Mouse (Mus musculus) neural tube, embryonic 14.5 days (tissue): ENCODE results near the gene Apon. TPM values are rescaled to one million over a fixed set of nuclear protein-coding genes. Genes with fewer than 3 reads are reported as not detected.
"Not testable (repeated sequence)": the region's sequence is repeated elsewhere in the genome, so short reads cannot be mapped to it uniquely, and the experiment has no call there.

Experiments
- ATAC-seq: fragments of 200-750 bp; cut with Nextera tagmentation; 2 replicates; pipeline ENCODE4 v1.8.0; 2017; ENCODE audit warnings: low read depth, mild to moderate bottlenecking, moderate TSS enrichment, moderate library complexity
- H3K27ac ChIP-seq: fragments of 300-500 bp; sonication (generic); 2 replicates; pipeline ENCODE4 v1.5.1; 2014; ENCODE audit warnings: low read depth, mild to moderate bottlenecking, control low read depth, low read length, moderate library complexity, mixed read lengths
- H3K27me3 ChIP-seq: fragments of 300-500 bp; sonication (generic); 2 replicates; pipeline ENCODE4 v1.6.1; 2014; ENCODE audit warnings: low read length; ENCODE audit not compliant: control insufficient read depth, insufficient read depth
- H3K36me3 ChIP-seq: fragments of 300-500 bp; sonication (generic); 2 replicates; pipeline ENCODE4 v1.6.1; 2014; ENCODE audit warnings: low read length, mixed read lengths; ENCODE audit not compliant: control insufficient read depth, insufficient read depth
- H3K4me1 ChIP-seq: fragments of 300-500 bp; sonication (generic); 2 replicates; pipeline ENCODE4 v1.6.1; 2014; ENCODE audit warnings: low read length; ENCODE audit not compliant: control insufficient read depth, insufficient read depth
- H3K4me2 ChIP-seq: fragments of 300-500 bp; sonication (generic); 2 replicates; pipeline ENCODE4 v1.6.1; 2014; ENCODE audit warnings: mild to moderate bottlenecking, low read depth, low read length, control low read depth
- H3K4me3 ChIP-seq: fragments of 300-500 bp; sonication (generic); 2 replicates; pipeline ENCODE4 v1.5.1; 2014; ENCODE audit warnings: low read depth, low read length, control low read depth, mixed read lengths
- H3K9ac ChIP-seq: fragments of 300-500 bp; sonication (generic); replicated peaks from 2 replicates; pipeline ENCODE4 v1.6.1; 2014; ENCODE audit warnings: low read depth, mild to moderate bottlenecking, control low read depth, low read length, mixed read lengths
- H3K9me3 ChIP-seq: fragments of 300-500 bp; sonication (generic); 2 replicates; pipeline ENCODE4 v1.6.1; 2016; ENCODE audit warnings: low read length; ENCODE audit not compliant: control insufficient read depth
- WGBS: fragments of 180-500 bp; shearing (Covaris S2); extraction: QIAGEN DNeasy Blood & Tissue Kit; methylation state at CpG from one replicate; pipeline ENCODE4 v1.1.7; 2014; 5-methylcytosine and 5-hydroxymethylcytosine counted together
- polyA plus RNA-seq: library from polyadenylated mRNA; unstranded; fragments of >200 nt; fragmentation: Nextera tagmentation; extraction: Ambion mirVana; gene quantifications from 2 replicates; pipeline ENCODE4 v1.2.1, GENCODE M21; 2014

Gene Apon
- polyA plus RNA-seq, 1 experiment from 2014 or later = not detected

- H3K9me3 ChIP-seq = no peaks in the 10 kb centered on the region
- no peaks in the 10 kb centered on the region for H3K27me3 ChIP-seq
- H3K27ac ChIP-seq = no peak overlapping the region
- peaks cover 24% of the 10 kb centered on the region for H3K36me3 ChIP-seq
- no peak for ATAC-seq
- H3K4me3 ChIP-seq = no peak overlapping the region
- H3K4me2 ChIP-seq = no peak overlapping the region
- WGBS = 53% methylated on average over 5 of the region's 6 CpGs
- no peaks in the 10 kb centered on the region for H3K4me1 ChIP-seq
- H3K9ac ChIP-seq = no peak overlapping the region
These were observed 24.3 kb downstream of the Apon start for GRCm38 (mm10) chr10:128278158-128278557.

- Histone ChIP-seq H3K27ac (no peak overlapping the region), H3K9ac (no peak overlapping the region), H3K36me3 (peaks cover 38% of the 10 kb centered on the region), H3K9me3 (no peaks in the 10 kb centered on the region), H3K4me3 (no peak overlapping the region), H3K4me2 (no peak overlapping the region), H3K4me1 (no peaks in the 10 kb centered on the region), H3K27me3 (no peaks in the 10 kb centered on the region)
- 90% methylated on average over 6 of the region's 6 CpGs for WGBS
- ATAC-seq = no peak
These were observed 27.0 kb downstream of the Apon start for GRCm38 (mm10) chr10:128280943-128281342.

- Histone ChIP-seq H3K9ac (no peak overlapping the region), H3K4me3 (no peak overlapping the region), H3K4me1 (no peaks in the 10 kb centered on the region), H3K27ac (no peak overlapping the region), H3K27me3 (no peaks in the 10 kb centered on the region), H3K4me2 (no peak overlapping the region), H3K9me3 (no peaks in the 10 kb centered on the region), H3K36me3 (peaks cover 46% of the 10 kb centered on the region)
- 91% methylated on average over 14 of the region's 14 CpGs for WGBS
- no peak for ATAC-seq
These were observed 27.8 kb downstream of the Apon start for GRCm38 (mm10) chr10:128281682-128282081.

GRCm38 (mm10) chr10:128282886-128283450 is 29.1 kb downstream of the Apon start:
- no peaks in the 10 kb centered on the region for H3K27me3 ChIP-seq
- no peak overlapping the region for H3K27ac ChIP-seq
- H3K36me3 ChIP-seq = peaks cover 47% of the 10 kb centered on the region
- no peak overlapping the region for H3K4me2 ChIP-seq
- no peak overlapping the region for H3K9ac ChIP-seq
- WGBS = 90% methylated on average over 20 of the region's 20 CpGs
- H3K4me3 ChIP-seq = no peak overlapping the region
- H3K9me3 ChIP-seq = no peaks in the 10 kb centered on the region
- H3K4me1 ChIP-seq = no peaks in the 10 kb centered on the region
- ATAC-seq = no peak

GRCm38 (mm10) chr10:128283604-128284579 is 30.0 kb downstream of the Apon start:
- peaks cover 44% of the 10 kb centered on the region for H3K36me3 ChIP-seq
- no peaks in the 10 kb centered on the region for H3K4me1 ChIP-seq
- 65% methylated on average over 31 of the region's 31 CpGs for WGBS
- no peaks in the 10 kb centered on the region for H3K9me3 ChIP-seq
- no peaks in the 10 kb centered on the region for H3K27me3 ChIP-seq
- H3K9ac ChIP-seq = no peak overlapping the region
- no peak overlapping the region for H3K27ac ChIP-seq
- no peak; the same call in 1 of the 2 replicates for ATAC-seq
- no peak overlapping the region for H3K4me2 ChIP-seq
- H3K4me3 ChIP-seq = no peak overlapping the region

GRCm38 (mm10) chr10:128290594-128290993 is 36.7 kb downstream of the Apon start:
- not testable (repeated sequence) for H3K4me1 ChIP-seq, H3K4me2 ChIP-seq, H3K27ac ChIP-seq, H3K9me3 ChIP-seq, H3K4me3 ChIP-seq, H3K9ac ChIP-seq, H3K27me3 ChIP-seq, ATAC-seq
- peaks cover 37% of the 10 kb centered on the region for H3K36me3 ChIP-seq
- WGBS = 86% methylated on average over 1 of the region's 1 CpGs

- 65% methylated on average over 13 of the region's 13 CpGs for WGBS
- no peak overlapping the region for H3K4me3 ChIP-seq
- no peaks in the 10 kb centered on the region for H3K9me3 ChIP-seq
- no peaks in the 10 kb centered on the region for H3K27me3 ChIP-seq
- no peak overlapping the region for H3K4me2 ChIP-seq
- H3K36me3 ChIP-seq = peaks cover 16% of the 10 kb centered on the region; the same call in 1 of the 2 replicates
- no peaks in the 10 kb centered on the region for H3K4me1 ChIP-seq
- ATAC-seq = no peak
- no peak overlapping the region for H3K9ac ChIP-seq
- H3K27ac ChIP-seq = no peak overlapping the region
These were observed 42.6 kb downstream of the Apon start for GRCm38 (mm10) chr10:128296370-128297090.

- Histone ChIP-seq H3K4me1 (peaks cover 3% of the 10 kb centered on the region; the same call in 1 of the 2 replicates), H3K27ac (no peak overlapping the region), H3K27me3 (no peaks in the 10 kb centered on the region), H3K9me3 (no peaks in the 10 kb centered on the region), H3K9ac (no peak overlapping the region), H3K36me3 (peaks cover 9% of the 10 kb centered on the region; the same call in 1 of the 2 replicates), H3K4me2 (no peak overlapping the region), H3K4me3 (no peak overlapping the region)
- WGBS = 75% methylated on average over 4 of the region's 4 CpGs
- ATAC-seq = no peak
These were observed 43.3 kb downstream of the Apon start for GRCm38 (mm10) chr10:128297221-128297620.
